Mouse (Mus musculus): ENCODE measurements around the gene Sema6c.

The Sema6c gene

GRCm38 (mm10) chr3:95147924-95148323 is 12.3 kb upstream of the Sema6c start:
- DNase-seq, result no peak

GRCm38 (mm10) chr3:95153874-95154273 is 6.4 kb upstream of the Sema6c start:
- peak; percentile 76 for DNase-seq

GRCm38 (mm10) chr3:95159511-95159986 is 708 bp upstream of the Sema6c start:
- no peak for DNase-seq

- DNase-seq, result peak; percentile 10
Observed at GRCm38 (mm10) chr3:95161041-95161551, 839 bp downstream of the Sema6c start.

GRCm38 (mm10) chr3:95161618-95162344 is 1.5 kb downstream of the Sema6c start:
- DNase-seq, result no peak

- DNase-seq, result no peak
Observed at GRCm38 (mm10) chr3:95162345-95162628, 2.0 kb downstream of the Sema6c start.

GRCm38 (mm10) chr3:95163419-95164255 is 3.4 kb downstream of the Sema6c start:
- DNase-seq, result no peak

- no peak for DNase-seq
Observed at GRCm38 (mm10) chr3:95164256-95164550, 3.9 kb downstream of the Sema6c start.

- no peak for DNase-seq
Observed at GRCm38 (mm10) chr3:95164840-95165239, 4.6 kb downstream of the Sema6c start.

GRCm38 (mm10) chr3:95169996-95170395 is 9.7 kb downstream of the Sema6c start:
- DNase-seq, result no peak

- no peak for DNase-seq
Observed at GRCm38 (mm10) chr3:95171105-95171504, 10.8 kb downstream of the Sema6c start.

GRCm38 (mm10) chr3:95172526-95173255 is 12.4 kb downstream of the Sema6c start:
- DNase-seq, result no peak

- no peak for DNase-seq
Observed at GRCm38 (mm10) chr3:95173256-95173949, 13.1 kb downstream of the Sema6c start.

GRCm38 (mm10) chr3:95174011-95174592 is 13.8 kb downstream of the Sema6c start:
- peak; percentile 89 for DNase-seq

- no peak for DNase-seq
Observed at GRCm38 (mm10) chr3:95176500-95176899, 16.2 kb downstream of the Sema6c start.

- DNase-seq, result no peak
Observed at GRCm38 (mm10) chr3:95177583-95177982, 17.3 kb downstream of the Sema6c start.

GRCm38 (mm10) chr3:95178948-95179347 is 18.7 kb downstream of the Sema6c start:
- no peak for DNase-seq

- DNase-seq, result no peak
Observed at GRCm38 (mm10) chr3:95179890-95180289, 19.6 kb downstream of the Sema6c start.

GRCm38 (mm10) chr3:95181841-95182240 is 21.6 kb downstream of the Sema6c start:
- no peak for DNase-seq

GRCm38 (mm10) chr3:95184796-95185577 is 24.7 kb downstream of the Sema6c start:
- DNase-seq, result peak; percentile 12

- DNase-seq, result no peak
Observed at GRCm38 (mm10) chr3:95186100-95186499, 25.8 kb downstream of the Sema6c start.

GRCm38 (mm10) chr3:95186888-95187287 is 26.6 kb downstream of the Sema6c start:
- no peak for DNase-seq

Data from thymus, postnatal 25 days (tissue).